Mouse (Mus musculus): ENCODE results near the gene Gm7029. TPM values are rescaled to one million over a fixed set of nuclear protein-coding genes. Genes with fewer than 3 reads are reported as not detected.

The Gm7029 gene
- polyA plus RNA-seq, 1 experiment from 2014 or later: not detected

- 76% methylated on average over 31 of the region's 31 CpGs for WGBS
- H3K9me3 ChIP-seq: no peaks in the 10 kb centered on the region
- H3K27me3 ChIP-seq: peaks cover 14% of the 10 kb centered on the region
- H3K9ac ChIP-seq (replicated peaks): peak overlapping the region; percentile 66
- H3K36me3 ChIP-seq: peaks cover 43% of the 10 kb centered on the region
- no peak overlapping the region for H3K27ac ChIP-seq (replicated peaks)
- H3K4me1 ChIP-seq: peaks cover 50% of the 10 kb centered on the region
- no peak for ATAC-seq (ENCODE audit: low FRiP score, low read depth)
- H3K4me2 ChIP-seq (replicated peaks): peak overlapping the region; percentile 53
- H3K4me3 ChIP-seq: peak overlapping the region; percentile 68
Observed at GRCm38 (mm10) chr17:33916847-33917655, 43.4 kb downstream of the Gm7029 start.

- no peak overlapping the region; the same call in 1 of the 2 replicates for H3K4me2 ChIP-seq (replicated peaks)
- no peaks in the 10 kb centered on the region for H3K9me3 ChIP-seq
- H3K9ac ChIP-seq (replicated peaks): no peak overlapping the region
- peaks cover 50% of the 10 kb centered on the region for H3K4me1 ChIP-seq
- ATAC-seq (ENCODE audit: low FRiP score, low read depth): no peak
- H3K4me3 ChIP-seq: 0 out of 2 replicates have a peak overlapping the region, but pooled peaks have one; percentile 68
- H3K27ac ChIP-seq (replicated peaks): no peak overlapping the region
- H3K27me3 ChIP-seq: peaks cover 14% of the 10 kb centered on the region
- 83% methylated on average over 18 of the region's 18 CpGs for WGBS
- peaks cover 36% of the 10 kb centered on the region for H3K36me3 ChIP-seq
Observed at GRCm38 (mm10) chr17:33917656-33918292, 44.1 kb downstream of the Gm7029 start.

- ATAC-seq (ENCODE audit: low FRiP score, low read depth): no peak
- peak overlapping the region; percentile 47; the same call in 1 of the 2 replicates for H3K4me3 ChIP-seq
- peaks cover 50% of the 10 kb centered on the region for H3K4me1 ChIP-seq
- peak overlapping the region; percentile 81 for H3K4me2 ChIP-seq (replicated peaks)
- H3K27ac ChIP-seq (replicated peaks): no peak overlapping the region
- H3K9ac ChIP-seq (replicated peaks): 0 out of 2 replicates have a peak overlapping the region, but pooled peaks have one; percentile 54
- H3K27me3 ChIP-seq: peaks cover 14% of the 10 kb centered on the region
- H3K36me3 ChIP-seq: peaks cover 29% of the 10 kb centered on the region
- H3K9me3 ChIP-seq: no peaks in the 10 kb centered on the region
- WGBS: 64% methylated on average over 37 of the region's 37 CpGs
Observed at GRCm38 (mm10) chr17:33918293-33919203, 44.9 kb downstream of the Gm7029 start.

GRCm38 (mm10) chr17:33919351-33920281 lies 46.0 kb downstream of the Gm7029 start:
- under 1% methylated on average over 52 of the region's 52 CpGs for WGBS
- Histone ChIP-seq H3K27ac (replicated peaks) (peak overlapping the region; percentile 58), H3K4me1 (peaks cover 49% of the 10 kb centered on the region), H3K9ac (replicated peaks) (peak overlapping the region; percentile 54), H3K4me2 (replicated peaks) (peak overlapping the region; percentile 81), H3K27me3 (peaks cover 14% of the 10 kb centered on the region), H3K36me3 (peaks cover 19% of the 10 kb centered on the region; the same call in 1 of the 2 replicates), H3K9me3 (no peaks in the 10 kb centered on the region), H3K4me3 (peak overlapping the region; percentile 47)
- no peak for ATAC-seq (ENCODE audit: low FRiP score, low read depth)

GRCm38 (mm10) chr17:33920282-33921097 lies 46.9 kb downstream of the Gm7029 start:
- peaks cover 40% of the 10 kb centered on the region for H3K4me1 ChIP-seq
- ATAC-seq (ENCODE audit: low FRiP score, low read depth): peak; percentile 57
- peak overlapping the region; percentile 81 for H3K4me2 ChIP-seq (replicated peaks)
- H3K9me3 ChIP-seq: no peaks in the 10 kb centered on the region
- peak overlapping the region; percentile 58 for H3K27ac ChIP-seq (replicated peaks)
- H3K27me3 ChIP-seq: peaks cover 14% of the 10 kb centered on the region
- H3K4me3 ChIP-seq: peak overlapping the region; percentile 47
- peak overlapping the region; percentile 54 for H3K9ac ChIP-seq (replicated peaks)
- under 1% methylated on average over 36 of the region's 36 CpGs for WGBS
- H3K36me3 ChIP-seq: peaks cover 16% of the 10 kb centered on the region; the same call in 1 of the 2 replicates

GRCm38 (mm10) chr17:33921361-33921760 lies 47.7 kb downstream of the Gm7029 start:
- WGBS: 90% methylated on average over 7 of the region's 7 CpGs
- no peak overlapping the region for H3K27ac ChIP-seq (replicated peaks)
- H3K9ac ChIP-seq (replicated peaks): no peak overlapping the region
- H3K4me2 ChIP-seq (replicated peaks): no peak overlapping the region
- no peaks in the 10 kb centered on the region for H3K9me3 ChIP-seq
- peaks cover 14% of the 10 kb centered on the region for H3K27me3 ChIP-seq
- peaks cover 16% of the 10 kb centered on the region; the same call in 1 of the 2 replicates for H3K36me3 ChIP-seq
- no peak for ATAC-seq (ENCODE audit: low FRiP score, low read depth)
- H3K4me1 ChIP-seq: peaks cover 40% of the 10 kb centered on the region
- H3K4me3 ChIP-seq: no peak overlapping the region

Small RNA genes within 50 kb of the gene (microRNA-seq; reads per million reads assigned to microRNA genes)
- gene Gm27740: not detected

Other genes starting within 250 kb of the Gm7029 start
- 47.3 and 57.7 TPM in 2 replicates for gene Zfp414, start 244.7 kb upstream of the Gm7029 start, polyA plus RNA-seq (2016; fragmentation: Nextera tagmentation; extraction: Ambion mirVana)
- gene Pram1, start 235.8 kb upstream of the Gm7029 start, polyA plus RNA-seq (2016; fragmentation: Nextera tagmentation; extraction: Ambion mirVana): 0.63 and 0.84 TPM in 2 replicates
- gene Hnrnpm, start 187.0 kb upstream of the Gm7029 start, polyA plus RNA-seq (2016; fragmentation: Nextera tagmentation; extraction: Ambion mirVana): 441 and 462 TPM in 2 replicates
- 46.7 and 52.2 TPM in 2 replicates for gene March2, start 155.2 kb upstream of the Gm7029 start, polyA plus RNA-seq (2016; fragmentation: Nextera tagmentation; extraction: Ambion mirVana)
- gene Rab11b, start 113.3 kb upstream of the Gm7029 start, polyA plus RNA-seq (2016; fragmentation: Nextera tagmentation; extraction: Ambion mirVana): 422 and 447 TPM in 2 replicates
- gene Angptl4, start 92.0 kb upstream of the Gm7029 start, polyA plus RNA-seq (2016; fragmentation: Nextera tagmentation; extraction: Ambion mirVana): 21.1 and 28.3 TPM in 2 replicates
- gene Kank3, start 63.3 kb upstream of the Gm7029 start, polyA plus RNA-seq (2016; fragmentation: Nextera tagmentation; extraction: Ambion mirVana): 25.5 and 31.9 TPM in 2 replicates
- 613 and 671 TPM in 2 replicates for gene Rps28, start 49.3 kb upstream of the Gm7029 start, polyA plus RNA-seq (2016; fragmentation: Nextera tagmentation; extraction: Ambion mirVana)
- gene Ndufa7, start 49.3 kb upstream of the Gm7029 start, polyA plus RNA-seq (2016; fragmentation: Nextera tagmentation; extraction: Ambion mirVana): 436 and 454 TPM in 2 replicates
- gene Cd320, start 30.7 kb upstream of the Gm7029 start, polyA plus RNA-seq (2016; fragmentation: Nextera tagmentation; extraction: Ambion mirVana): 59.8 and 63.5 TPM in 2 replicates
- 3.8 and 4.4 TPM in 2 replicates for gene Kifc1, start 16.8 kb downstream of the Gm7029 start, polyA plus RNA-seq (2016; fragmentation: Nextera tagmentation; extraction: Ambion mirVana)
- 0.23 and 0.38 TPM in 2 replicates for gene Platr17, start 31.3 kb downstream of the Gm7029 start, polyA plus RNA-seq (2016; fragmentation: Nextera tagmentation; extraction: Ambion mirVana)
- gene Daxx, start 35.6 kb downstream of the Gm7029 start, polyA plus RNA-seq (2016; fragmentation: Nextera tagmentation; extraction: Ambion mirVana): 64.6 and 66.2 TPM in 2 replicates
- 19.1 and 21.9 TPM in 2 replicates for gene Tapbp, start 42.1 kb downstream of the Gm7029 start, polyA plus RNA-seq (2016; fragmentation: Nextera tagmentation; extraction: Ambion mirVana)
- gene Zbtb22, start 42.1 kb downstream of the Gm7029 start, polyA plus RNA-seq (2016; fragmentation: Nextera tagmentation; extraction: Ambion mirVana): 21.8 and 25.3 TPM in 2 replicates
- 69.9 and 74.3 TPM in 2 replicates for gene Rgl2, start 55.7 kb downstream of the Gm7029 start, polyA plus RNA-seq (2016; fragmentation: Nextera tagmentation; extraction: Ambion mirVana)
- gene Pfdn6, start 66.5 kb downstream of the Gm7029 start, polyA plus RNA-seq (2016; fragmentation: Nextera tagmentation; extraction: Ambion mirVana): 188 and 203 TPM in 2 replicates
- gene Wdr46, start 66.8 kb downstream of the Gm7029 start, polyA plus RNA-seq (2016; fragmentation: Nextera tagmentation; extraction: Ambion mirVana): 37.5 and 37.7 TPM in 2 replicates
- 8.1 and 8.7 TPM in 2 replicates for gene B3galt4, start 77.7 kb downstream of the Gm7029 start, polyA plus RNA-seq (2016; fragmentation: Nextera tagmentation; extraction: Ambion mirVana)
- gene Vps52, start 82.0 kb downstream of the Gm7029 start, polyA plus RNA-seq (2016; fragmentation: Nextera tagmentation; extraction: Ambion mirVana): 67.0 and 70.9 TPM in 2 replicates
- gene Rps18, start 82.2 kb downstream of the Gm7029 start, polyA plus RNA-seq (2016; fragmentation: Nextera tagmentation; extraction: Ambion mirVana): 891 and 909 TPM in 2 replicates
- 26.8 and 28.4 TPM in 2 replicates for gene H2-K1, start 126.5 kb downstream of the Gm7029 start, polyA plus RNA-seq (2016; fragmentation: Nextera tagmentation; extraction: Ambion mirVana)
- gene Ring1, start 150.8 kb downstream of the Gm7029 start, polyA plus RNA-seq (2016; fragmentation: Nextera tagmentation; extraction: Ambion mirVana): 25.2 and 27.0 TPM in 2 replicates
- gene H2-Ke6, start 154.2 kb downstream of the Gm7029 start, polyA plus RNA-seq (2016; fragmentation: Nextera tagmentation; extraction: Ambion mirVana): 110 and 131 TPM in 2 replicates
- gene Slc39a7, start 157.8 kb downstream of the Gm7029 start, polyA plus RNA-seq (2016; fragmentation: Nextera tagmentation; extraction: Ambion mirVana): 180 and 184 TPM in 2 replicates
- 68.0 and 68.4 TPM in 2 replicates for gene Rxrb, start 158.0 kb downstream of the Gm7029 start, polyA plus RNA-seq (2016; fragmentation: Nextera tagmentation; extraction: Ambion mirVana)
- gene Col11a2, start 165.6 kb downstream of the Gm7029 start, polyA plus RNA-seq (2016; fragmentation: Nextera tagmentation; extraction: Ambion mirVana): 2.3 and 4.0 TPM in 2 replicates
- 0.17 and 0.56 TPM in 2 replicates for gene H2-Oa, start 218.5 kb downstream of the Gm7029 start, polyA plus RNA-seq (2016; fragmentation: Nextera tagmentation; extraction: Ambion mirVana)
- 9.8 and 9.9 TPM in 2 replicates for gene H2-DMa, start 245.7 kb downstream of the Gm7029 start, polyA plus RNA-seq (2016; fragmentation: Nextera tagmentation; extraction: Ambion mirVana)
- 144 and 148 TPM in 2 replicates for gene Brd2, start 248.8 kb downstream of the Gm7029 start, polyA plus RNA-seq (2016; fragmentation: Nextera tagmentation; extraction: Ambion mirVana)